Mouse (Mus musculus): ENCODE data around the gene Zbtb20. TPM values are rescaled to one million over a fixed set of nuclear protein-coding genes. Genes with fewer than 3 reads are reported as not detected.

Gene Zbtb20
- polyA plus RNA-seq, 1 experiment: 0.13 TPM

DNA sequence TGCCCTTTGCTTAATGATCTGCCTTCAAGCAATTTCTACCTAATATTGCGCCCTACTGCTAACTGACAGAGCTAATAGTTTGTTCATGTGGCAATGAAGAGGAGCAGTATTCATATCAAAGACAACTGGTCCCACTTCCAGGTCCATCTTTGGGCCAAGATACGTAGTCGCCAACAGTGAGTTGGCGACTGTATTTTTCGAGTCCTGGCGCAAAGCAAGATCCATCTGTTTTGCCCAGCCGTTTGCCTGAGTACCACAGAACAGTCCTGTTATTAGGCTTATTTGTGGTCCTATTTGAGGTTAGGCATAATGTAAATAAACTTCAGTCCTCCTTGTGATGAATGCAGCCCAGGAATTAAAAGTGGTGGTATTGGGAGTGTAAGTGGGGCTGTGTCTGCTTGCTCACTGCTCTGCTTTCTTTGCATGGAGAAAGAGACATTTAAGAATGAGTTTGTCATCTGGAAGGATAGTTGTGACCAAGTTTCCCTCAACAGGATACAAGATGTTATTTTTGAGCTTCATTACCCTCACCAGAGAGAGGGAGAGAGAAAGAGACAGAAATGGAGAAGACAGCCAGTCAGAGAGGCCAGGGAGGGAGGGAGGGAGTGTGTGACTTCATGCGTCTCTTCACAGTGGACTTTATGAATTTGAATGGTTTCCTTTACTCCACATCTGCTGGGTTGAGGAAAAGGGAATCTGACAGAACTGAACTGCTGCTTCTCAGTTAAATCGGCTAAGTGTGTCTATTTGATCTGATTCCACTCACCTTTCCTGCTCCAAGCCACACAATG is 315.6 kb downstream of the Zbtb20 start:
- H3K9me3 ChIP-seq (ENCODE audit: control insufficient read depth, low read length): no peaks in the 10 kb centered on the region
- TF ChIP-seq TAL1 (IDR thresholded peaks at IDR 0.05; ENCODE audit: low read length) (no peak), GATA1 (IDR thresholded peaks at IDR 0.05; ENCODE audit: low read length) (no peak)
- no peaks in the 10 kb centered on the region for H3K36me3 ChIP-seq (ENCODE audit: control insufficient read depth)
- H3K4me3 ChIP-seq (replicated peaks): no peak overlapping the region
- H3K4me1 ChIP-seq (ENCODE audit: control insufficient read depth): no peaks in the 10 kb centered on the region
- H3K27me3 ChIP-seq (ENCODE audit: control insufficient read depth): no peaks in the 10 kb centered on the region

GRCm38 (mm10) chr16:43193631-43194239 is 318.1 kb downstream of the Zbtb20 start:
- no peaks in the 10 kb centered on the region for H3K4me1 ChIP-seq (ENCODE audit: control insufficient read depth)
- no peaks in the 10 kb centered on the region for H3K9me3 ChIP-seq (ENCODE audit: control insufficient read depth, low read length)
- no peak overlapping the region for H3K4me3 ChIP-seq (replicated peaks)
- no peaks in the 10 kb centered on the region for H3K36me3 ChIP-seq (ENCODE audit: control insufficient read depth)
- TF ChIP-seq GATA1 (IDR thresholded peaks at IDR 0.05; ENCODE audit: low read length) (no peak), TAL1 (IDR thresholded peaks at IDR 0.05; ENCODE audit: low read length) (no peak)
- no peaks in the 10 kb centered on the region for H3K27me3 ChIP-seq (ENCODE audit: control insufficient read depth)

GRCm38 (mm10) chr16:43217336-43218006 is 341.8 kb downstream of the Zbtb20 start:
- Histone ChIP-seq H3K9me3 (ENCODE audit: control insufficient read depth, low read length) (no peaks in the 10 kb centered on the region), H3K36me3 (ENCODE audit: control insufficient read depth) (no peaks in the 10 kb centered on the region), H3K27me3 (ENCODE audit: control insufficient read depth) (no peaks in the 10 kb centered on the region), H3K4me1 (ENCODE audit: control insufficient read depth) (no peaks in the 10 kb centered on the region), H3K4me3 (replicated peaks) (no peak overlapping the region)
- TF ChIP-seq GATA1 (IDR thresholded peaks at IDR 0.05; ENCODE audit: low read length) (no peak), TAL1 (IDR thresholded peaks at IDR 0.05; ENCODE audit: low read length) (no peak)

- Histone ChIP-seq H3K36me3 (ENCODE audit: control insufficient read depth) (no peaks in the 10 kb centered on the region), H3K9me3 (ENCODE audit: control insufficient read depth, low read length) (no peaks in the 10 kb centered on the region), H3K4me3 (replicated peaks) (no peak overlapping the region), H3K27me3 (ENCODE audit: control insufficient read depth) (no peaks in the 10 kb centered on the region), H3K4me1 (ENCODE audit: control insufficient read depth) (no peaks in the 10 kb centered on the region)
- TF ChIP-seq TAL1 (IDR thresholded peaks at IDR 0.05; ENCODE audit: low read length): no peak
- TF ChIP-seq GATA1 (IDR thresholded peaks at IDR 0.05; ENCODE audit: low read length): no peak
Observed at GRCm38 (mm10) chr16:43219367-43219766, 343.7 kb downstream of the Zbtb20 start.

- no peaks in the 10 kb centered on the region for H3K9me3 ChIP-seq (ENCODE audit: control insufficient read depth, low read length)
- no peak for TF ChIP-seq TAL1 (IDR thresholded peaks at IDR 0.05; ENCODE audit: low read length)
- TF ChIP-seq GATA1 (IDR thresholded peaks at IDR 0.05; ENCODE audit: low read length): no peak
- no peaks in the 10 kb centered on the region for H3K36me3 ChIP-seq (ENCODE audit: control insufficient read depth)
- no peaks in the 10 kb centered on the region for H3K27me3 ChIP-seq (ENCODE audit: control insufficient read depth)
- no peaks in the 10 kb centered on the region for H3K4me1 ChIP-seq (ENCODE audit: control insufficient read depth)
- H3K4me3 ChIP-seq (replicated peaks): no peak overlapping the region
Observed at GRCm38 (mm10) chr16:43221313-43221712, 345.6 kb downstream of the Zbtb20 start.

DNA sequence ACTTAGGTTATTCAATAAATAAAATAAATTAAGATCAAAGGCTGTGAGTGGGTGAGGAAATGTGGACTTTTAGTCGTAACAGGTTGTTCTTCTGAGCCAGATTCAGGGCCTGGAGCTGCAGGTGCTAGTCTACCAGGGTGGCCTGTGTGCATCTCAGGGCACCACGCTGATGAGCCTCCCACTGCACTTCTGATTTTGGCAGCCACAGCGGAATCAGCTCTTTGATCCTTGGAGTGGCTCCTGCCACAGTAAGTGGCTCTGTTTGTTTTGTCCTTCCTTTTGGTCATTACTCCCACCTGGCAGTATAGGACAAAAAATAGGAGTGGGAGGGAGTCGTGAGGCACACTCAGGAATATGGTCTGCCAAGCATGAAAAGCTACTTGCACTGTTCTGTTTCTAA is 354.6 kb downstream of the Zbtb20 start:
- no peaks in the 10 kb centered on the region for H3K27me3 ChIP-seq (ENCODE audit: control insufficient read depth)

DNA sequence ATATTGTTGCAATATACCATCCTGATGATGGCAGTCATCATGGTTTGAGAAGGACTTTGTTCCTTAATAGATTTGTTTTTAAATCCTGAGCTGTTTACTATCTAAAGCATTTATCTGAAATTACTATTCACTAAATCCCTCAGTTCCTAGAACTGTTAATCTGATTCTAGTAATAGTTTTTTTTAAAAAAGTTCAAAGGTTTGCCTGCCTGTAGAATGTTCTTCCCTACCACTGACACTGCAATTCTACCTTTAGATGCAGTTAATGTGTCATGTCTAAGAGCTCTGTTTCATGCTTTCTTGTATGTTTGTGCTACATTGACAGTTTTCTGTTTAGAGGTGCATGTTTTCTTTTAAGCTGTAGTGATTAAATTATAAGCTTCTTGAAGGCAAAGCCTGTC is 358.6 kb downstream of the Zbtb20 start:
- Histone ChIP-seq H3K4me1 (ENCODE audit: control insufficient read depth) (no peaks in the 10 kb centered on the region), H3K27me3 (ENCODE audit: control insufficient read depth) (no peaks in the 10 kb centered on the region), H3K4me3 (replicated peaks) (no peak overlapping the region), H3K36me3 (ENCODE audit: control insufficient read depth) (no peaks in the 10 kb centered on the region), H3K9me3 (ENCODE audit: control insufficient read depth, low read length) (no peaks in the 10 kb centered on the region)
- TF ChIP-seq TAL1 (IDR thresholded peaks at IDR 0.05; ENCODE audit: low read length): no peak
- TF ChIP-seq GATA1 (IDR thresholded peaks at IDR 0.05; ENCODE audit: low read length): no peak

More for the DNA sequence above, 354.6 kb downstream of the Zbtb20 start:
- TF ChIP-seq GATA1 (IDR thresholded peaks at IDR 0.05; ENCODE audit: low read length) (no peak), TAL1 (IDR thresholded peaks at IDR 0.05; ENCODE audit: low read length) (no peak)
- no peaks in the 10 kb centered on the region for H3K9me3 ChIP-seq (ENCODE audit: control insufficient read depth, low read length)
- H3K36me3 ChIP-seq (ENCODE audit: control insufficient read depth): no peaks in the 10 kb centered on the region
- no peaks in the 10 kb centered on the region for H3K4me1 ChIP-seq (ENCODE audit: control insufficient read depth)
- no peak overlapping the region for H3K4me3 ChIP-seq (replicated peaks)

DNA sequence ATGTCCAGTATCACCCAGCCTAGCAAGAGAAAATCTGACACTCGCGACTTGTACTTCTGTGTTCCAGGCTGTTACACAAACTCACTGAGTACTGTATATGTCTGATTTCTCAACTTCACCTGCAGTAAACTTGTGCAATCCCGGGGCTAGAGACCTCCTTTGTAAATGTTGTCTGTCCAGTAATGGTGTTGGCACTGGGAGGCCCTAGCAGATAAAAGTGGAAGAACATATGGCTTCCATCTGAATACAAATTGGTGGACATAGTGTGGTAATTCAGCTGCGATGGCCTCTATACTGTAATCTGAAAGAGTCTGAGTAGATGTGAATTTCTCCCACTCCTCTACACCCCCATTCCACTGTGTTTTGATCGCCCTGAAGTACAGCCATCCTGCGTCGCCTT is 359.6 kb downstream of the Zbtb20 start:
- Histone ChIP-seq H3K4me1 (ENCODE audit: control insufficient read depth) (no peaks in the 10 kb centered on the region), H3K27me3 (ENCODE audit: control insufficient read depth) (no peaks in the 10 kb centered on the region), H3K4me3 (replicated peaks) (no peak overlapping the region), H3K9me3 (ENCODE audit: control insufficient read depth, low read length) (no peaks in the 10 kb centered on the region), H3K36me3 (ENCODE audit: control insufficient read depth) (no peaks in the 10 kb centered on the region)
- no peak for TF ChIP-seq TAL1 (IDR thresholded peaks at IDR 0.05; ENCODE audit: low read length)

- no peak for TF ChIP-seq TAL1 (IDR thresholded peaks at IDR 0.05; ENCODE audit: low read length)
- TF ChIP-seq GATA1 (IDR thresholded peaks at IDR 0.05; ENCODE audit: low read length): no peak
- H3K9me3 ChIP-seq (ENCODE audit: control insufficient read depth, low read length): no peaks in the 10 kb centered on the region
- H3K4me1 ChIP-seq (ENCODE audit: control insufficient read depth): no peaks in the 10 kb centered on the region
- H3K27me3 ChIP-seq (ENCODE audit: control insufficient read depth): no peaks in the 10 kb centered on the region
- no peaks in the 10 kb centered on the region for H3K36me3 ChIP-seq (ENCODE audit: control insufficient read depth)
- H3K4me3 ChIP-seq (replicated peaks): no peak overlapping the region
Observed at GRCm38 (mm10) chr16:43235721-43236159, 360.1 kb downstream of the Zbtb20 start.

Measured in erythroblast, embryonic 14.5 days (primary cell).